Mouse (Mus musculus) cerebellum, adult 11 months (tissue): Measurements from ENCODE around the gene Gm3045.
A peak's percentile ranks its signal among the peaks of the same experiment; 100 is the strongest.

Experiments used
- DNase-seq: peaks from one replicate; pipeline ENCODE4 v3.0.0; 2022

Gm3045 gene

GRCm38 (mm10) chr13:56438211-56439075 lies 12.0 kb downstream of the Gm3045 start, which contains the start of gene Slc25a48:
Slc25a48 (plus strand) TSS chr13:56438355.
- DNase-seq, result no peak

DNA sequence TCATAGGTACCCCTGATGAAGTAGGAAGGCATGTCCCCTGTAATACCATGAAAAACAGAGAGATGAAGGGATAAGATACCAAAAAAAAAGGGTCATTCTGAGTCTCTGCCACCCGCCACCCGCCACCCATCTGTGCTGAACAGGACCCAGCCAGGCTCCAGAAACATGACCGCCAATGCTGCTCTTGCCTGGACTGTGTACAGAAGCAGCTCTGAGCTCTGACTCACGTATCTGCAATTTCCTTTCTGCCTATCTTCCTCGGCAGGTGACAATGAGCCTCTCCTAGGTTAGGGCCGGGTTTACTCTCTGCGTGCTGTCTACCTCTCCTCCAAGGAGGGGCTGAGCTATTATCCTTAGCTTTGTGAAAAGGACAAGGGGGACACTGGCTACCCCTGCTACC lies 17.0 kb downstream of the Gm3045 start:
- no peak for DNase-seq

DNA sequence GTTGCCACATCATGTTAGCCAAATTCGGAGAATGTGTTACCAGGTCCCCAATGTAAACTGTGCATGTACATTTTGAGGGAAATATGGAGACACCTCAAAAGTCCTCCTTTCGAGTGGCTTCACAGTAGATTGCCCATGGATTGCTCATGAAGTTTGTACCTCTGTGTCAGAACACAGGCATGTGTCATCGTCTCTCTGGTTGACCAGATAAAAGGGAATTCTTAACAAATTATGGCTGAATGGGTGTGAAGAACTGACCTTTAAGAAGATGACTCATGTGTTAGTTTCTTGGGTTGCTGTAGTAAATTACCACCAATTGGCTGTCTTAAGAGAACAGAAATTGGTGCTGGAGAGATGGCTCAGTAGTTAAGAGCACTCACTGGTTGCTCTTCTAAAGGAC lies 17.7 kb downstream of the Gm3045 start:
- no peak for DNase-seq

- no peak for DNase-seq
Measured at GRCm38 (mm10) chr13:56444996-56445395, 18.6 kb downstream of the Gm3045 start.

- peak; percentile 28 for DNase-seq
Measured at GRCm38 (mm10) chr13:56449239-56450030, 23.0 kb downstream of the Gm3045 start.

GRCm38 (mm10) chr13:56450035-56450434 lies 23.6 kb downstream of the Gm3045 start:
- DNase-seq, result no peak

- no peak for DNase-seq
Measured at GRCm38 (mm10) chr13:56458001-56458400, 31.6 kb downstream of the Gm3045 start.

- no peak for DNase-seq
Measured at GRCm38 (mm10) chr13:56461460-56461859, 35.1 kb downstream of the Gm3045 start.

- no peak for DNase-seq
Measured at GRCm38 (mm10) chr13:56462791-56463190, 36.4 kb downstream of the Gm3045 start.

GRCm38 (mm10) chr13:56463261-56463660 lies 36.9 kb downstream of the Gm3045 start:
- DNase-seq, result no peak

GRCm38 (mm10) chr13:56463750-56464149 lies 37.4 kb downstream of the Gm3045 start:
- no peak for DNase-seq

- no peak for DNase-seq
Measured at GRCm38 (mm10) chr13:56467786-56468185, 41.4 kb downstream of the Gm3045 start.

GRCm38 (mm10) chr13:56468536-56468935 lies 42.1 kb downstream of the Gm3045 start:
- DNase-seq, result no peak

GRCm38 (mm10) chr13:56471211-56471610 lies 44.8 kb downstream of the Gm3045 start:
- no peak for DNase-seq

DNA sequence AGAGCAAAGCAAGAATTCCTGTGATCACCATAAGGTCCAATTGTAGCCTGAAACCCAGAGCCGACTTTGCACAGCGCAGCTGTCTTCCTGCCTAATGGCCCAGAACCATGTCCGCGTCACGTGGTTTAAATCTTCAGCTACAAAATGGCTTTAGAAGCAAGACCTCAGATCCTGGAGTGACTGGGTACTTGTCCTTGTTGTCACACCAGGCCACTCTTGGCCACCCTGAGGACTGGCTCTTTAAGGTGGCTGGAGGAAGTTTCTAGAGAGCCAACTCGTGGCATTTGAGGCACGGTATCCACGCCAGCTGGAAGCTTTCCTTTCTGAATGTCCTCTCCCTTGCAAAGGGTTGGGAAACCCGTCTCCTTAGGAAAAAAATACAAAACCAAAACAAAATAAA lies 45.6 kb downstream of the Gm3045 start:
- no peak for DNase-seq

DNA sequence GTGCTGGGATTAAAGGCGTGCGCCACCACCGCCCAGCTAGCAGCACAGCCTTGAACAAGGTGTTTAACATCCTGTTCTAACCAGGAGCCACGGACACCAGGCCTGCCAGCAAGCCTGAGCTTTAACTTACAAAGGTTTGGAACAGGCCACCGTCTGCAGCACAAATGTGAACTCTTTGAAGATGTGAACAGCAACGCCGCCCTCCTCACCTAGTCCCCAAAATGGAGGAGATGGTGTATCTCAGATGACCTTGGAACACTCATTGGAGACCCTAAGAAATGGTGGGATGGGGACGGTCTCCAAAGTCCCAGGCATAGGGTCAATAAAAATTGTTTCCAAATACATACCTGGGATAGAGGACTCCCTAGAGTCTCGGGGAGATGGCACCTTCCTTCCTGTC lies 46.3 kb downstream of the Gm3045 start:
- DNase-seq, result no peak

DNA sequence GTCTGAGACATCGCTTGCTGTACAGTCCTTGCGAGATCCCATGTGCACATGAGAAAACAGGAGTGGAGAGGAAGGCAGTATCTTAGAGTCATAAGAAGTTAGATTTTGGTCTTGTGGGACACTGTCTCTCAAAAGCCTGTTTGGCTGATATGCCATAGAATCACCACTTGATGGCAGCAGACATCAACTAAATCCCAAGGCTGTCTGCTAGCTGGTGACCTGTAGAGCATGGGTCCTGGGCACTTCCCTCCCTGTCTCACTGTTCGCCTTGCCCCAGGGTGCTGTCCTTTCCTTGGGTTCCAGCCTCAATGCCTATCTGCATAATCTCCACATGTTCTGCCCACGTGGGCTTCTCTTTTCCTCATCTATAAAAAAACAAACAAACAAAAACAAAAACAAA lies 49.0 kb downstream of the Gm3045 start:
- peak; percentile 29 for DNase-seq

GRCm38 (mm10) chr13:56476790-56477189 lies 50.4 kb downstream of the Gm3045 start:
- DNase-seq, result no peak

DNA sequence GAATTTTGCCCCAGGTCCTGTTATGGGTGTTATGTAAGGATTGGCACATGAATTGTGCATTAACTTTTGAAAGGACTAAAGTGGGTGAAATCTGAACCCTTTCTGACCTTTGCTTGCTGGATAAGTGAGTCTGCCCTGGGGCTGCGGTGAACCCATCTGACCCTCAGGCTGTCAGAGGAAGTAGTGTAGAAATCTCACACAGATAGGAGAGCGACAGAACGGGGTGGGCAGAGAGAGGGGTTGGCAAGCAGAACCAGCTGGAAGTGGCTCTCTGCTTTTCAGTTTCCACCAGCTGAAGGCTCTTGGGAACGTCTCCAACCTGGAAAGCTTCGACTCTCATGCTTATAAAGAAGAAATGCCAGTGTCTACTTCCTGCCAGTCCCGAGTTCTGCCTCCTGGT lies 50.9 kb downstream of the Gm3045 start:
- no peak for DNase-seq

DNA sequence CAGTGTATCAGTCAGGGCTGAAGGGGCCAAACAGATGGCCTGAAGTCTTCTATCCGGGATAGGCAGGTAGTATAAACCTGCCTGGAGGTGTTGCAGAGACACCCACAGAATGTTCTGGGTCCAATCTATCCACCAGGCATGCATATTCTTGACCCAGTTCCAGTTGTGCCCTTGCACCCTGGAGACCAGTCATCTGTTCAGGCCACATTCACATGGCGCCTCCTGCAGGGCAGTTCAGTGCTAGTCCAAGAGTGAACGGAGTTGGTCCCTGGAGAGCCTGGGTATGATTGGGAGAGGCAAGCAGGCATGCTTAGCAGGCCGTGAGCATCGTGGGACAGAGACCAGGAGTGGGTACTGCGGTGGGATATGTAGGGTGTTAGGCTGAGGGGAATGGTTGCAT lies 51.6 kb downstream of the Gm3045 start:
- DNase-seq, result no peak

- DNase-seq, result no peak
Measured at GRCm38 (mm10) chr13:56482146-56482545, 55.8 kb downstream of the Gm3045 start, which contains the start of gene Il9. Il9 (minus strand) TSS chr13:56482246.
